Mouse (Mus musculus) CH12F3 (cell line): ENCODE measurements around the gene AC170998.1.
"Not testable (repeated sequence)": the region's sequence is repeated elsewhere in the genome, so short reads cannot be mapped to it uniquely, and the experiment has no call there.

Source experiments
- in situ Hi-C: fragments of 300-500 bp; cut with MboI; formaldehyde crosslinking; loops from 2 replicates; pipeline ENCODE4 v1.14.3; 2020; ENCODE audit warnings: low sequenced_read_pairs

The AC170998.1 gene

DNA sequence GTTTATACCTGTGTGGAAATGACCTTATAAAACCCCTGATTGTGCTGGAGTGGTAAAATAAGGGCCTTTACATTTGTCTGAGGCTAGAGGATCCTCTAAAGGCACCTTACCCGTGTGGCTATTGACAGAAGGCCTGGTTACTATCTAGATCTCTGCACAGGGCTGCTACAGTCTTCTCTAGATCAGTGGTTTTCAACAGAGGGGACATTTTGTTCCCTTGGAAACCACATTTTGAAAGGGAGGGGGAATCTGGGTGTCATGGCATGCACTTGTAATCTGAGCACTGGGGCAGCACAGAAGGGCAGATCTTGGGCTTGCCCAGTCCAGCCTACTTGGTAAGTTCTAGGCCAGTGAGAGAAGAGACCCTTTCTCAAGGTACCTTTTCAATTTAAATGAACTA, 19.2 kb upstream of the AC170998.1 start:
- in situ Hi-C loops, result no loop called here

DNA sequence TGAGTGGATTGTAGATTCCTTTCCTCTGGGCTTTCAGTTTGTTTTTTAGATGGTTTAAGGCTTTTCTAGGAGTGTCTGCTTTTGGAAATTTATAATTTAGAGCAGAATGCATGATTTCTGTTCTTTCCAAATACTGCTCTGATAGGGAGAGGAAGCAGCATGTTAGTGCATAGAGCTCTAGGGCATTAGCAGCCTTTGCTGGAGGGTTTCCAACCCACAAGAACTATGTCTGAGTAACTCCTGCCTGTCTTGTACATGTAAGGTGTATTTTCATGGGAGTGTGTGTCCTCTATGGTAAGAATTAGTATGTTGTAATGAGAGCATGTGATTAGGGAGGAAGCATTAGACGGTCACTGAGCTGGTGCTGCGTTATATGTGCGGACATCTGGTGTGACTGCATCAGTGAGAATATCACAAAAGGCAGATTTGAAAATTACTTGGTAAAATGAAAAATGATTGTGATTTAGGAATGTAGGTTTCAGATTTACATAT, 18.7 kb upstream of the AC170998.1 start:
- in situ Hi-C loops, result no loop called here

DNA sequence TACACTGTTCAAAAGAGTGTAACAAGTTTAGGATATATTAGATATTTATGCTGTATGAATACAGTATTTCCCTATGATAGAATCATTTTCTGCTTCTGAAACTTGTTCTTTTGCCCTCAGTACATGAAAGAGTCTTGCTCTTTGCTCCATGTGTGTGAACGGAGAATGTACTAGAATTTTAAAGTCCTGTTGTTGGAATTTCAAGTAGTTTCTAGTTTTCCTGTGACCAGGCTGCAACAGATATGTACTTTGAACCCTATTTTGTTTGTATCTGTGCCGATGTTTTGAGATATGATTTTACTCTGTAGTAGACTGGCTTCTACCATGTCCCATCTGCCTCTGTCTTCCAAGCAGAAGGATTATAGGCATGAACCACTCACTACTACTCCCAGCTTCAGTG, 18.1 kb upstream of the AC170998.1 start:
- in situ Hi-C loops, result no loop called here

DNA sequence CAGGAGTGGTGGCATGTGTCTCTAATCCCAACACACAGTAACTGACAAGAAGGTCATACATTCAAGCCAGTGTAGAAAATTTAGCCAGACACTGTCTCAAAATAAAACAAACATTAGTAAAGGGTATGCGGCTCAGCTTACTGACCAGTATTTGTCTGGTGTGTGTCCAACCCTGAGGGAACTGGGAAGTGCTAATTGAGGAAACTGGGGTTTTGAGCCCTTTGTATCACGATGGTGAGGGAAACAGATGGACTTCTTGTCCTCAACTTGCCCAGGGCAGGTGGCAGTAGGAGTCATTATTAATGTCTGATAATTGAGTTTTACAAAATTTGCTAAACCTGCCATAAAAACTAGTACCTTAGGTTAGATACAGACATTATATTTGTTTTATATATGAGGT, 16.9 kb upstream of the AC170998.1 start:
- in situ Hi-C loops, result no loop called here

DNA sequence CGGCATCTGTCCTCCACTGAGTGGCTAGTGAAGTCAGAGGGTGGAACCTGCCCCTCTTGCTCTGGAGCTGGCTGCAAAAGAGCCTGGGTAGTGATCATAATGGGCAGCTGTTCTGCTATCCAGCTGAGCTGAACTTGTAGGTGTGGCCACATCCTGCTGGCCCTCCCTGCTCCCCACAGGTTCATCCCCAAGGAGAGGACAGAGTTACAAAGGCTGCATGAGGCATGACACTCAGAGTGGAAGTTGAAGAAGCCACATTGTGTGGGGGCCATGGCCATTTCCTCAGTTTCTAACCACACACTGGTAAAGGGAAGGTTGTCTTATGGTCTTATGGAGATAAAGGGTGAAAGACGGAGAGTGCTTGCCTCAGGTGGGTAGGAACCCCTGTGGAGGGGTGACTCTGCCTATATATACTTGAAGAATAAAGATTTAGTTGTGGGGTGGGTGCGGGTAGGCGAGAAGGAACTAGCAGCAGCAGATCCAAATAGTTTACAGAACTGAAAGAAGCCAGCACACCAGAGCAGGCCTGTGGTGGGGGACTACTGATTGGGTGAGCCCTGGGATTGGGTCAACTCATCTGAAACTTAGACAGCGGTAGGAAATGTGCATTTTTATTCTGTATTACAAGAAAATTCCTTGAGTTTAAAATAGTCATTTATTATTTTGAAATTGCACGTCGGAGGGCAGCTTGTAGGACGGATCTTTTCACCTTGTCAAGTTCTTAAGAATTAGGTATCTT, 16.2 kb upstream of the AC170998.1 start:
- in situ Hi-C loops, result no loop called here

DNA sequence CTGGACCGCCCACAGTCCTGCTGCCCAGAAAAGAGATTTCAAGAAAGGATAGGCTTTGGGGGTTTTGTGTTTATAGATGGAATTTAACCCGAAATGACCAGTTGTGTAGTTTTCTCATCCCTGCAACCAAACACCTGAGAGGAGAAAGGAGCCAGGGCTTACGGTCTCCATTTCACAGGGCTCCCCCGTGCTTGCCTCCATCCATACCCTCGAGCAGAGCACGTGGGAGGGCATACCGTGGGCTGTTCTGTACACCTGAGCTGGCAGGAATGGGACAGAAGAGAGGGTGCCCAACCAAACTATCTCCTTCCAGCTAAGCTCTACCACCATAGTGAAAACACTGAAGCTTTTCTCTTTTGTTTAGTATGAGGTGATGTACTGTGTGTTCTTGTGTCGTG, 15.6 kb upstream of the AC170998.1 start:
- in situ Hi-C loops, result no loop called here

DNA sequence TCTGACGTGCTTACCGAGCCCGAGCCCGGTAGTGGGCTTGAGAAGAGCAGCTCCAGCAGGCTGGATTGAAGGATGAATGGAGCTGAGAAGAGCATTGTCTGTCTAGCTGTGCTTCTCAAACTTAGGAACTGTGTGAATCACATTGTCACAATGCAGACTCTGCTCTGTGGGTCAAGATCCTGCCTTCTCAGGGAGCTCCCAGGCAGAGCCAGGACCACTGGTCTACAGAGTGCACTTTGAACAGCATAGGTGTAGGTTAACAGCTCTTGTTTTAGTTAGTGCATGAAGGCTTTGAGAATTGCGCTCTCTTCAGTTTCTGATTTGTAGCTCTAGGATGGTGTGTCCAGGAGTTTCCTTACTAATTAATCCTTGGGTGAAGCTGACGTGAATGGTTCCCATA, 14.6 kb upstream of the AC170998.1 start:
- in situ Hi-C loops, result no loop called here

DNA sequence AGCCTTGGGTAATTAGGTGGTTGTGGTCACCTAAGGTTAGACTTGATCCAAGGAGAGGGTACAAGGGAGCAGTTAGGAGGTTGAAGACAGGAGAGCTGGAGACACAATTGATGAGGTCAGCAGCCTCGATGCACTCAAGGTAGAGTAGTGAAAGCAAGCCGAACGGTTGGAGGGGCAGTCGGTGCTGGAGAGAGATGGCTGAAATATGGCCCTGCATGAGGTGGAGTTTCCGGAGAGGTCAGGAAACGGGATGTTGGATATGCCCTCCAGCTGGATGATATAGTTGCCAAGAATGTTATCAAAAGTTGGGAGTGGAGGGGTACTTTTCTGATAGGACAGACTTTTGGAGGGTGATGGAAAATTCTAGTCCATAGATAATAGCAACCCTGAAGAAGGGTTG, 13.6 kb upstream of the AC170998.1 start:
- in situ Hi-C loops, result no loop called here

DNA sequence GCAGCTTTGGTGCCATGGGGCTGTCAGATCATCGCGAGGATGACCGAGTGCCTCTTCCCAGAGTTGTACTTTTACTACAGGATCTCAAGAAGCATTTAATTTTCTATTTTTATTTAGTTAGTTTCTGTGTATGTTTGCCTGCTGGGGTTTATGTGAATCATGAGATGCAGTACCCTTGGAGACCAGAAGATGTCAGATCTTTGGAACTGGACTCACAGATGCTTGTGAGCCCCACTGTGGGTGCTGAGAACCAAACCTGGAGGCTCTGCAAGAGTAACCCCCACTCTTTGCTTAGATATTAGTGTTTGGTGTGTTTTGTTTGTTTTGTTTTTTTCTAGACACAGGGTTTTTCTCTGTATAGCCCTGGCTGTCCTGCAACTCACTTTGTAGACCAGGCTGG, 11.9 kb upstream of the AC170998.1 start:
- in situ Hi-C loops, result no loop called here

DNA sequence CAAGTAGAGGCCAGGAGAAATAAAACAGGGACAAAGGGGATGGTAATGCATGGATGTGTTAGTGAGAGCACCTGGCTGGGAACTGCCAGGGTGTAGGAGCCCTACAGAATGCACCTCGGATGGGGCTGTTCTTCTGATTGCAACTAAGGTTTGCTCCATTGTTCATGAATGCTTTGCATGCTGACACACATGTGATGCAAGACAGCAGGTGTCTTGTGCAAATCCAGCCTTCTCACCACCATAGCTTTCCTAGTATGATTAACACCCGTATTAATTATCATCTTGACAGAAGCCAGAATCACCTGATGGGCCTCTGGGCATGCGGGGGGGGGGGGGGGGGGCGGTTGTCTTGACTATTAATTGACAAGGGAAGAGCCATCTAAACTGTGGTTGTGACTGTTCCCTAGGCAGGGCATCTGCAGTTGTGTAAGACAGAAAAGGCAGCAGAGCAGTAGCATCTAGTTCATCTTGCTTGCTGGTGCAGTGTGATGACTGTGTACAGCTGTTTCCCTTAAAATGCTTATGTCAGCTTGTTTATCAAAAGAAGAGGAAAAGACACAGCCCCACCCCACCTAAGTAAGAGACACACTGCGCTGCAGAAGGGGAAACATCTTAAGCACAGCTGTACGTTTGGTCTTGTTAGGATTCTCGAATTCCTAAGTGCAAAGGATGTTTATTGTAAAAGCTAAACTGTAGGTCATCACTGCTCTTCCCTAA, 9.9 kb upstream of the AC170998.1 start:
- in situ Hi-C loops, result no loop called here

DNA sequence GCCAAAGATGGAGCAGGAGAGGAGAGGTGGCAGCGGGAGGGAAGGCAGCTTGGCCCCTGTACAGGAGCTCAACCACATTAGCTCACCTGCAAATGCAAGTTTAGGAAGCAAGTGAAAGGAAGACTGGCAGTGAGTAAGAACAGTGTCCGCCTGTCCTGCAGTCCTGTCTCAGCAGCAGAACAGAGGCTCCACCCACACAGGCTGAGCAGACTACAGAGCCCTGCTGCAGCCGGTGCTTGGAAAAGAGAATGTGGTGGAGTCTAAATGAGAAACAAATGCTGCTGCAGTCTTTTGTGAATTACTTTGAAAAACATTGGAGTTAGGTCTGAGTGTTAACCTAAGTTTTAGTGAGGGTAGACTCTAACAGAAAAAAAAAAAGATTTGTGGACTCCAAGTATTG, 8.3 kb upstream of the AC170998.1 start:
- in situ Hi-C loops, result no loop called here

DNA sequence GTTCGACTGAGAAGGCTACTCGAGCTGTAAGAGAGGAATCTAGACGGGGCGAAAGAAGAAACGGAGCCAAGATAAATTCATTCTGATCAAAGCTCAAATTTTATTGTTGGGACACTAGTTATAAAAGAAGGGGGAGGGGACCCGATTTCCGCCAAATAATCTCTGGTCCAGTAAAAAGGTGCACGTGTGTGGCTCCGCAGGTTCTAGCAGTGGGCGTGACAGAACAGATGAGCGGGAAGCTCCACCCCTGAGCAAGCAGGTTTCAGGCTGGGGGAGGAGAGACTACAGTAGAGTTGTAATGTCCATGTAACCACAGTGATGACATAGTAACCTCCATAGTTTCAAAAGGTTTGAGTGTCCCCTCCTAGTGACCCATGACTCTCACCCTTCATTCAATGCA, 1.6 kb downstream of the AC170998.1 start:
- in situ Hi-C loops, result not testable (repeated sequence)

DNA sequence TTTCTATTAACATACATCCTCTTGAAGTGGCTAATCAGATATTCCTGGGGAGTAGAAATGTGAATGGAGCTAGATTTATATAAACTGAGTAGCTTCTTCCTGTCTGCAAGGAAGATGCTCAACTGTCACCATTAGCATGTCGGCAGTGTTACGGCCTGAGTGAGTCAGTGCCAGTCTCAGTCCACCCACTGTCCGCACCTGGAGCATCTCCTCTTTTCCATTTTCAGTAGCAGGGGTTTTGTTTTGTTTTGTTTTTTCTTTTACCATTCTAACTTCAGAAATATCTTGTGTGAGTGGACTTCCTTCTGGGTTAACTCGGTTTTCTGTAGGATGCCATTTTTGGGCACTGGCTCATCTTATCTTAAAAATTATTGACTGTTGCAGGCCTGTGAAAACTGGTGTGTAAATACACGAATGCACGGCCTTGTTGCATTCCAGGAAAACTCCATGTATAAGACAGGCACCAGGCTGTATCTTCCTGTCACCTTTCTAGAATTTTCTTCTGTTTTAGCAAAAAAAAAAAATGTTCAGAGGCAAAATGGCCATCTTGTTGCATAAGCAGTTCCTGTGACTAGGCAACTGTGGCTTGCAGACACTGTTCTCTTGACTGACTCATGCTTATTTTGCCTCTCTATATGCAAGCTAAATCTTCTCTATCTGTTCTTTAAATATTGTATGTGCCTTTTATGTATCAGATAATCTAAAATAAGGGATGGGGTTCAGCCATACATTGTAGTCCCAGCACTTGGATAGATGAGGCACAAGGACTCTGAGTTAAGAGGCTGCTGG, 9.6 kb downstream of the AC170998.1 start:
- in situ Hi-C loops, result no loop called here

DNA sequence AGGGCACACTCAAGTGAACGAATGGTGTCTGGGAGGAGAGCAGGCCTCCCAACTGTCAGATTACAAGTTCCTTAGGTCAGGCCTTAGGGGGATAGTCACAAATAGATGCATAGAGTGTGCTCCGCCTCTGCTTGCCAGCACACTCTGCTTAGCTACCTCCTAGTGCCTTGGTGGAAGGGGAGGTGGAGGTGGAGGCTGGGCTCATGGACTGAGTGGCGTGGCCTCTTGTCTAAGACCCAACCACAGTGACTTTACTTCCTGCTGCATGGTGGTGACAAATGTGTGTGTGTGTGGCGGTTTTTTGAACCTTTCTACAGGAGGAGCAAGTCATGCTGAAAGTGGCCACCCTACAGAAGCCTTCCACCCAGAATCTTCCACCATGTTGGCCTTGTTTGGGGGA, 10.6 kb downstream of the AC170998.1 start:
- in situ Hi-C loops, result no loop called here

DNA sequence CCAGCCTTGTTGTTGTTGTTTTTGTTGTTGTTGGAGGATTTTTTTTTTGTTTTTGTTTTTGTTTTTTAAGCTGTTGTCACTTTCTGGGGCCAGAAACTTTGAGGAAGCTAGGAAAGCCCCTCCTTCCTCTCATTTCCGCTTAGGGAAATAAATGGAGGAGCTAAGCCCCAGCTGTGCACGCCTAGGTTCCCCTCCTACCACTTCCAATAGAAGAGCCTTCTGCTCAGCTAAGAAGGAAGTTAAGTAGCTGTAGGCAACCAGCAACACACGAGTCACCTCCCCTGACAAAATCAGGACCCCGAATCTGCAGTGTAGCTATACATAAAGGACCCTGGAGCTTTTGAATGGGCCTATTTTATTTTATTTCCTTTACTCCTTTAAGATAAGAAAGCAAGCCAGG, 12.1 kb downstream of the AC170998.1 start:
- in situ Hi-C loops, result no loop called here

DNA sequence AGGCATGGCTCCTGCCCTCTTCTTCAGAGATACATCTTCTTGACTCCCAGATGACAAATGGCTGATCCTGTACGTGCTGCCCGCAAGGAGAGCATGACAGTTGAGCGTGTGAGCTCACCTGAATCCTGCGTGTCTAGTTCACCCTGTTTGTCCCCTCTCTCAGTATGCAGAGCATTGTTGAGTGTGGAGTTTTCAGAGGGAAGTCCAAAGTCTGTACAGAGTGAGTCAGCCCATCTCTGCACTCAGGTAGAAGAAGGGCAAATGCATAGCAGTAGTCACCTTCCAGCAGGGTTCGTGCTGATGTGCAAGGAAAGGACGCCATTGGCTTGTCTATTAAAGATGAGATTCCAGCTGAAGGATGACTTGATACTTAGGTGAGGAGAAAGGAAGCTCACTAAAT, 13.4 kb downstream of the AC170998.1 start:
- in situ Hi-C loops, result no loop called here

DNA sequence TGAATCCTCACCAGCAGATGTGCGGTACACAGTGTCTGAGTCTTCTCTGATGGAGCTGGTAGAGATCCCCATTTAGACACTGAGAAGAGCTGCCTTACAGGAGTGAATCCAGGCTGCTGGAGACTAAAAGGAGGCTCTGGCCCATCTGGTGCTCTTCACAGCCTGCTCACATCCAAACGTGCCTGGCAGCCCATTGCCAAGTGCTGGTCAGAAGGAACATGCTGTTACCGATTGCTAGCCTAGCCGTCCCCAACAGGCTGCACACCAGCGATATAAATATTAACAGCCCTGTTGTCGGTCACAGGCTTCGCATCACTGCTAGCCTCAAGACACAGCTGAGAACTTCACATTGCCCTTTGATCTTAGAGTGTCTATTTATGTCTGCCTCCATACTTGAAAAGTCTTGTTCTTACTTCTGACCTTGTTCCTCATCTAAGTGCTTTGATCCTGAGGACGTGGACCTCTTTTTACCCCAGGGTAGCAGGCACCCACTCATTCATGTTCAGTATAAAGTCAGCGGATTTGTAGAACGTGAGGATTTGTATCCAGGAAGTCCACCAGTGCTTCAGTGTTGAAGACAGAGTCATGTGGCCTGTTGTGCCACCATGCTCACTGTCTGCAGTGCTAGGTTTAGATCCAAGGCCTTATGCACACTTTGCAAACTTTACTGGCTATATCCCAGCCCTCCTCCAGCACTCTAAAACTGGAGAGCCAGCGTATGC, 17.4 kb downstream of the AC170998.1 start:
- in situ Hi-C loops, result no loop called here

DNA sequence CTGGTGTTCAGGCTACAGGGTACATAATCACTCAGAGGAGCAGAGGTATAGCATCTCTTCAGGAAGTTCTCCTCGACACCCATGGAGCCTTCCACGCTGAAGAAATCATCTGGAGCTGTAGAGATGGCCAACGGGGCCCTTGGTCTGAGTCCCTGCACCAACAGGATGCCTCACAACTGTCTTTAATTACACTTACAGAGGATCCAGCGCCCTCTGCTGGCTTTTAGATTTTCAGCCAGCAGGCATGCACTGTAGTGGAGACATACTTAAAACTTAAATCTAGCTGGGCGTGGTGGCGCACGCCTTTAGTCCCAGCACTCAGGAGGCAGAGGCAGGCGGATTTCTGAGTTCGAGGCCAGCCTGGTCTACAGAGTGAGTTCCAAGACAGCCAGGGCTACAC, 18.0 kb downstream of the AC170998.1 start:
- in situ Hi-C loops, result no loop called here

DNA sequence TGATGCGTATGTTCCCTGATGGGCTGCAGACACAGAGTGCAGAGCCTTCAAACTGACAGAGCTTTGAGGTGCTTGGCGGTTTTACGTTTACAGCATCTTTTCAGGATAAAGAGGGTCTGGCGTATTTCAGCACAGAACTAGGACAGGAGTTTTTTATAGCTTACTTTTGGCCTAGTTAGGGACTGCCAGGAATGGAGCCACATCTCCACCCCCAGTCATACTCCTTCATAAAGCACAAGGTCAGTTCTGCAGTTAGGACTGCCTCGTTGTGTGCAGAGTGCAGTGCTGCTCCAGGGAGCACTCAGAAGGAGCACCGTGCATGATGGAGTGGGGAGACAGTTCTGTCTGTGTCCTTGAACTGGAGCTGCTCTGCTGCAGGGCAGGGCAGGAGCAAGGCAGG, 19.9 kb downstream of the AC170998.1 start:
- in situ Hi-C loops, result no loop called here

DNA sequence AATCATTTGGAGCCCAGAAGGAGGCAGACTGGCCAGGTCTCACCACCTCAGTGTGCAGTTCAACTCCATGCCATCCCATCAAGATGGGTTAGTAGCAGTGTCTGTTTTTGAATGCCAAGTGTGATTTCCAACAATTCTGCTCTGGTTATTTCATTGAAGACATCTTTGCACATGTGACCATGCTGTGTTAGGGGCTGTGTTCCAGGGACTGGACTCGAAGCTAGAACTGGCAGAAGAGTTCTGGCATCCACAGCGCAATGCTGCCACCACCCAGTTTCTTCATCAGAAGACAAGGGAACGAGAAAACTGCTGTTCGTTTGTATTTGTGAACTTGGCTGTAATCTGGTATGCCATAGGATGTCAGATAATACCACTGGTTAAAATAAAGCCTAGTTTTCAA, 22.1 kb downstream of the AC170998.1 start:
- in situ Hi-C loops, result no loop called here

DNA sequence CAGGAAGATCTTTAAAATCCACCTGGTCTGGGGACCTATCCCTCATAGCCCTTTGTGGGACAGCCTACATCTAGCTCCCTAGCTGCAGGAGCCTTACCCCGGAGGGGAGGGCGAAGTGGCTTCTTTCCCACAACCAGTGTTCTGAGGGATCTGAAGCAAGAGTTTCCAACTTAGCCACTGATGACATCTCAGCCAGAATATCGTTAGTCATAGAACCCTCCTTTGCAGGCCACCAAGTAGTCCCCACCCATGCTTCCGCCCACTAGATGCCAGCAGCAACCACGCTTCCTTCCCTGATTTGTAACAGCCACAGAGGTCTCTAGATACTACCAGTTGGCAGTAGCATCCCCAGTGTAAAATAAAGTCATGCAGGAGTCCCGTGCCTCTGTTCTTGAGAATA, 24.7 kb downstream of the AC170998.1 start:
- in situ Hi-C loops, result no loop called here
